Mouse (Mus musculus): ENCODE measurements around the gene Azi2.

Azi2 gene

DNA sequence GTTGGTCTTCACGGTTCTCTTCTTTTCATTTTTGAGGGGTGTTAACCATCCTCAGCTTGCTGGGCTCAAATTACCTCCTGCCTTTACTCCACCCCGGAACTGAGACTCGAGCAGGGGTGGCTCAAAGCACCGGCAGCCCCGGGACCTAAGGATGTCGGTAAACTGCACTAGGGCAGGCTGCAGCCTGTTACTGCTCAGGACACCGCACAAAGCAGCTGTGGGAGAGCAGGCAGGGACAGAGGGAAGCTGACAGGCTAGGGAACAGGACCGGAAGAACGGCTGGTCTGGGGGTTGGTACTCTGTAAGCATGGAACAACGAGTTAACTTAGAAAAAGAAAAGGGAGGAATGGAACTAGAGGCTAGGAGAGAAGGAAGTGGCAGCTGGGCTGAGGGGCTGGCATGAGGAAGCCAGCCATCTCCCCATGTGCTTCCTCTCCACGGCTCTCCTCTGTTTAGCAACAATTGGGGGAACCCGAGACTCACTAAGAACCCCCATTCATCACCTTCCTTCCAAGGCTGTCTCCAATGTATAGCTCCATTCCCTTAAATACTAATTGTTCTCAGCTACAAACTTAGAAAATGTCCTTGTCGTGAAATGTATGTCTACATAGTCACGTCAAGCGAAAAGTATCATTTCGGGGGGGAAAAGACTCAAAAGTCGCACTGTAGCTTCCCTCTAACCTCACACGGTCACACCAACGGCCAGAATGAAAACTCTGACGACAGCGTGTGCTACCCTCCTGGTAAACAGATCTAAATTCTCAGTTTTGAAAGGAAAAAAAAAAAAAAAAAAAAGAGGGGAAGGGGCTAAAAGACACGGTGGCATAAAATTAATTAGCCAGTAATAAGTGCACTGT, 42.5 kb downstream of the Azi2 start:
- DNase-seq (ENCODE audit: low read depth): no peak

DNA sequence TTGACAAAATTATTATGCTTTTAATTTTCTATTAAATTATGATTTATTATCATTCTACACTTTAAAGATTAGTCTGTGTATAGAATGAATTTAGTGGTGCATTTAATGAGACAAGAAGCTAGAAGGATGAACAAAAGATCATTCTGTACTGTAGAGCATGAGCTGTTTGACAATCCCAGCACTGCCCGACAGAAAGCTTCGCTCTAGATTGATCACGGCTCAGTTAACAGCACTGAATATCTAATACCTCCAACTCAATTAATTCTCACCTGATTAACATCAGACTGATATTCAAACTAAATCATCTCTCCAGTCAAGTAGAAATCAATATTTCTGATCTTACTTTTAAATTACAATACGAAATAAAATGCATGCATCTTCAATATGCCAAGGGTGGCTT, 43.5 kb downstream of the Azi2 start:
- no peak for DNase-seq (ENCODE audit: low read depth)

DNA sequence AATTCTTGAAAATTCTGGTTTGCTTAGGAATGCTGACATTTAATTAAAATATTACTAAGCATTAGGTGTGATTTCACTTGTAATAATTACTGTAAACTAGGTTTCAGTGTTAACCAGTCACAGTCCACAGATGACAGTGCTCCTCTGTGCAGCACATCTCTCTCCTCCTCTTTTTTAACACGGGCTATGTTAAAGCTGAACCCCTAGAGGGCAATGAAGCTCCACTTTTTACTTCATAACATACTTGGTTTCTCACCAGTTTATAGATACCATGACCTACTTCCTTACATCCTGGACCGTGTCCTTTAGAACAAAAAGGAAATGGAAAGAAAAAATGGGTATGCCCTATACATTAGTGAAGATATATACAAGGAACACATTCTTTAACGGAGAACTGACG, 59.1 kb downstream of the Azi2 start:
- no peak for DNase-seq (ENCODE audit: low read depth)

DNA sequence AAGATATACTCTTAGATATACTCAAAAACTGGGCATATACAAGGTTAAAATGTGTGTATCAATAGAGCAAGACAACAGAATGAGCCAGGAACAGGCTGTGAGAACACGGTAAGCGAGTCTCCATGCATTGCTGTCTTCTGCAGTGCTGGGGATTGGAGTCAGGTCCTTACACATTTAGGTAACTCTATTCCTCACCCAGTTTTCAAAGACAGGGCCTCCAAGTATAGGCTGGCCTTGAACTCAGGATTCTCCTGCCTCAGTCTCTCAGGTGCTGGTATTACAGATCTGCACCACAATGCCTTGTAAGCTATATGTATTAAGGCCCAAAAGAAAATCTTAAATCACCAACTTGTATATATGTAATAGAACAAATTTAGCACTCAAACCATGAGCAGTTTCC, 60.2 kb downstream of the Azi2 start:
- no peak for DNase-seq (ENCODE audit: low read depth)

DNA sequence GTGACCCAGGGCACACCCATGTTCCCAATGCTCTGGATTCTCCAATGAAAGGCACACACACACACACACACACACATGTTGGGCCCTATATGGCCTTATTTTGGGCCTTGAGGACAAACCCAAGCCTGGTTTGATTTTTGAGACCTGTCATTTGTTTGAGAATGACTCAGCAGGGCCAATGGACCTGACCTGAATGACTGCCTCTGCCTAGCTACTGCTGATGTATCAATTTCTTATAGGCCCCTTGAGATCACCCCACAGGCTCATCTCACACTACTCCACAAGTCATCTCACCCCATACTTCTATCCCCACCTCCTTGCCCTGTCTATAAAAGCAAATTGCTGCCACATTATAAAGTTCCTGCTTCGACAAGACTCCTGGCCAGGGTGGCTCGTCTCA, 61.5 kb downstream of the Azi2 start:
- no peak for DNase-seq (ENCODE audit: low read depth)

DNA sequence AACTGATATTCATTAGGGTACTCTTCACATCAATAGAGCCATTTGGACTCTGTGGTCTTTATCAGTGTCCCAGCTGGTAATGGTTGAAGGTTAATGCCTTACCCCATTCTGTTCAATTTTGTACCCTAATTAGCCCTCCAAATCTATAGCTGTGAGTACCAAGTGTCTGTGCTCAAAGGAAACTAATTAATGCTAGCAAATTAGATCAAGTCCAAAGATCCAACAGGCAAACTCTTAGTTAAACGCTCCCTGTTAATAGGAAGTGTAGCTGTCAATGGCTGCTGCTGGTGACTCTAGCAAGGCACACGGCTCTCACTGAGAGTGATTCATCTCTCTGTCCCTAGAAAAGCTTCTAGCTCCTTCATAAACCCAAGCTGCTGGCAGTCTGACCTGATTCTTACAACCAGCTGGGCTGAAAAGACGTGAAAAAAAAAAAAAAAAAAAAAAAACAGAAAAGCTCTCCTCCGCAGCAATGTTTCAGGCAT, 68.3 kb downstream of the Azi2 start:
- no peak for DNase-seq (ENCODE audit: low read depth)

DNA sequence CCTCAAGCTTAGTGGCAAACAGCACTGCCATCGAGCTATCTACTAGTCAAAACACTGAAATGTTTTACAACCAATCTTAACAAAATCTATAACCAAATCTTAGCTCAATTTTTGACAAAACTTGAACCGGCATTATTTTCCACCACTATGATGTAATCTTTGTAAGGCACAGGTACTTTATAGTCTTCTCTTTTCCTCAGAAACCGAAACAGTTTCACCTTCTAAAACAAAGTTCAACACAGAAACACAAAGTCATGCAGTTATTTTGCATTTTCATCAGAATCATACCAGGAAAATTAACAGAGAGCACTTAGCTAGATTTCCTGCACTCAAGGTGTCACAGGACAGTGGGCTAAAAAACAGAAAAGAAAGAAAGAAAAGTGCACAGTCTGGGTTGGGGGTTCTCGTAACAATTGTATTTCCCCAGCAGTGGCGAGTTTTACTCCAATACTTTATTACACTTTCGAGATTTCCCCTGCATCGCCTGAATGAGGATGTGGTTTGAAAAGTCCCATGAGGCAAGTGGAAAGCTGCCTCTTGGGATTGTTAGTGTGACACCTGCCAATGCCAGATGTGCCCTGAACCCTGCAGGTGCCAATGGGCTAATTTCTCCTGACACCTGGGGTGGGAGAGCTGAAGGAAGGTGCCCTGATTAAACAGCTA, 69.5 kb downstream of the Azi2 start:
- DNase-seq (ENCODE audit: low read depth): no peak

DNA sequence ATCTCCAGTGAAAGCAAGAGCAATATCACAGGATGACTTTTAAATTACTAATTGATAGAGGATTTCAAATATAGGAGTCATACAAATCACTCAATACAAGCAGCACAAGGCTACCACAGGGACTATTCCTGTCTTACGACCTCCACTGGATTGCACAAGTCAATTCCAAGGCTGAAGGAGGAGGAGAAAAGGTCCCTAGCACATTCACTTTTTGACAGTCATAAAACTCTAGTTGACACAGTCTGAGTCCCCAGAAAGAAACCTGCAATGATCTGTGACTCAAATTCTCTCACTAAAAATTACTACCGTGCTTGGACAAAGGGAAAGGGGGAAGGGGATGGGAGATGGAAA, 70.0 kb downstream of the Azi2 start:
- DNase-seq (ENCODE audit: low read depth): no peak

Measured in c-Kit-positive CD71-positive TER-119-negative erythroid progenitor cells, embryonic 14.5 days (primary cell).